Mouse (Mus musculus) activated CD4-positive, CD25-positive, alpha-beta regulatory T cell, adult 4 months (primary cell): Measurements from ENCODE around the gene Cand1. TPM values are rescaled to one million over a fixed set of nuclear protein-coding genes. Genes with fewer than 3 reads are reported as not detected.

Experiments
- ATAC-seq: one replicate; pipeline ENCODE4 v1.8.0; 2017
- polyA plus RNA-seq, 2 experiments: library from polyadenylated mRNA; unstranded; fragments of 100-300 nt; shearing (Covaris generic); gene quantifications; one replicate each; pipeline ENCODE4 v1.2.1; 2017

Gene Cand1
- polyA plus RNA-seq, 2 experiments from 2014 or later, result 23.1 to 24.4 TPM

GRCm38 (mm10) chr10:119206309-119206932 lies 33.4 kb downstream of the Cand1 start:
- ATAC-seq, result no peak

GRCm38 (mm10) chr10:119205229-119205628 lies 34.6 kb downstream of the Cand1 start:
- ATAC-seq, result no peak

GRCm38 (mm10) chr10:119204334-119204946 lies 35.4 kb downstream of the Cand1 start:
- ATAC-seq, result no peak

GRCm38 (mm10) chr10:119199864-119200263 lies 40.0 kb downstream of the Cand1 start:
- no peak for ATAC-seq

GRCm38 (mm10) chr10:119198186-119198880 lies 41.5 kb downstream of the Cand1 start:
- ATAC-seq, result no peak

- ATAC-seq, result no peak
Measured at GRCm38 (mm10) chr10:119197621-119198150, 42.2 kb downstream of the Cand1 start.

GRCm38 (mm10) chr10:119192598-119193372 lies 47.1 kb downstream of the Cand1 start:
- ATAC-seq, result no peak

- no peak for ATAC-seq
Measured at GRCm38 (mm10) chr10:119187720-119188119, 52.1 kb downstream of the Cand1 start.

GRCm38 (mm10) chr10:119169656-119170055 lies 70.2 kb downstream of the Cand1 start:
- ATAC-seq, result no peak

GRCm38 (mm10) chr10:119169237-119169636 lies 70.6 kb downstream of the Cand1 start:
- no peak for ATAC-seq

GRCm38 (mm10) chr10:119168791-119169190 lies 71.1 kb downstream of the Cand1 start:
- no peak for ATAC-seq

GRCm38 (mm10) chr10:119167858-119168257 lies 72.0 kb downstream of the Cand1 start:
- ATAC-seq, result no peak

GRCm38 (mm10) chr10:119165051-119165450 lies 74.8 kb downstream of the Cand1 start:
- ATAC-seq, result no peak

GRCm38 (mm10) chr10:119161820-119162382 lies 78.0 kb downstream of the Cand1 start:
- ATAC-seq, result no peak

- no peak for ATAC-seq
Measured at GRCm38 (mm10) chr10:119160161-119160560, 79.7 kb downstream of the Cand1 start.

GRCm38 (mm10) chr10:119149261-119149660 lies 90.6 kb downstream of the Cand1 start:
- no peak for ATAC-seq

Other genes with a start within 250 kb of the Cand1 start
- under 1 TPM in 1 of 2 experiments, not detected in 1; 0.16 TPM for gene Grip1, start 213.8 kb upstream of the Cand1 start, polyA plus RNA-seq